Mouse (Mus musculus): ENCODE results near the gene Dydc2. TPM values are rescaled to one million over a fixed set of nuclear protein-coding genes. Genes with fewer than 3 reads are reported as not detected.

Gene Dydc2
- polyA plus RNA-seq, 1 experiment from 2014 or later, result 1.7 TPM

DNA sequence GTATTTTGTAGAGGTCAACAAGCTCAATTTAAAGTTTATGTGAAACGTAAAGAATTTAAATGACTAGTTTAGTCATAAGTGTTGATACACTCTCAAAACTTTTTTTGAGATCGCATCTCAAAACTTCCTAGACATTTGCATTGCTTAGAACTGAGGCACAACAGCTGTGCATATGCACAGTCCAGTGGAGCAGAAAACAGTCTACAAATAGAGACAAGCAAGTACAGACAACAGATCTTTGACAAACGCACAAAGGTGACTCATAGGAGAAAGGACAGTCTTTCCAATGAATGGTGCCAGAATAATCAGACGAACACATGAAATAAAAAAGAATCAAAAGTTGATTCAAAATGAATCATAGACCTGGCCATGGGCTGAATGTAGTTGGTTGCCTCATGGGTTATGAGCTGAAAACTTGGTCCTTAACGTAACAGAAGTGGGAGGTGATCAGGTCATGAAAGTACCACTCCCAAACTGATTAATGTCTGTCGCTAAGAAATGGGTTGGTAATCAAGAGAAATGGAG, 38.0 kb downstream of the Dydc2 start:
- Histone ChIP-seq H3K36me3 (ENCODE audit: insufficient read depth, low read length) (no peaks in the 10 kb centered on the region), H3K27ac (ENCODE audit: low read length) (no peak overlapping the region), H3K9ac (replicated peaks; ENCODE audit: low read depth) (no peak overlapping the region), H3K9me3 (ENCODE audit: low read length) (no peaks in the 10 kb centered on the region), H3K4me2 (replicated peaks; ENCODE audit: low read depth, low read length) (no peak overlapping the region), H3K4me3 (ENCODE audit: low read depth, low read length) (no peak overlapping the region), H3K4me1 (ENCODE audit: insufficient read depth, low read depth, low read length) (no peaks in the 10 kb centered on the region), H3K27me3 (replicated peaks; ENCODE audit: insufficient read depth, low read length) (no peaks in the 10 kb centered on the region)
- DNase-seq (ENCODE audit: low spot score), result no peak
- no peak for ATAC-seq
- TF ChIP-seq CTCF (IDR thresholded peaks at IDR 0.05) (no peak), EP300 (IDR thresholded peaks at IDR 0.05) (no peak)
- WGBS, result 92% methylated on average over 6 of the region's 6 CpGs

DNA sequence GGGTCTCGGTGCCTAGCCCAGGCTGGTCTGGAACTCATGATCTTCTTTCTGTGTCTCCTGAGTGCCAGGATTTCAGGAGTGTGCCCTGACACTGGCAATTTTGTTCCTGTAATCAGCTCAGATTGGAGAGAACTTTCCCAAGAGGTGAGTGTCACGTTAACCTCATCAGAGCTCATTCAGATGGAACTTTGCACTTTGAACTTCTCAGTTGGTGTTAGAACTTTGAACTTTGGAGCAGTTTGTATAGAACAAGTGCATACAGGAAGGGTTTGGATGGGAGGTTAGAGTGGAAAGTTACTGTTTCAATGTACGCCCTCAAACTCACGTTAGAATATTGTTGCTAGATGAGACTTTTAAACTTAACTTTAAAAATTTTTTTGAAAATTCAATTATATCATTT, 39.7 kb downstream of the Dydc2 start:
- WGBS, result 72% methylated on average over 4 of the region's 4 CpGs

DNA sequence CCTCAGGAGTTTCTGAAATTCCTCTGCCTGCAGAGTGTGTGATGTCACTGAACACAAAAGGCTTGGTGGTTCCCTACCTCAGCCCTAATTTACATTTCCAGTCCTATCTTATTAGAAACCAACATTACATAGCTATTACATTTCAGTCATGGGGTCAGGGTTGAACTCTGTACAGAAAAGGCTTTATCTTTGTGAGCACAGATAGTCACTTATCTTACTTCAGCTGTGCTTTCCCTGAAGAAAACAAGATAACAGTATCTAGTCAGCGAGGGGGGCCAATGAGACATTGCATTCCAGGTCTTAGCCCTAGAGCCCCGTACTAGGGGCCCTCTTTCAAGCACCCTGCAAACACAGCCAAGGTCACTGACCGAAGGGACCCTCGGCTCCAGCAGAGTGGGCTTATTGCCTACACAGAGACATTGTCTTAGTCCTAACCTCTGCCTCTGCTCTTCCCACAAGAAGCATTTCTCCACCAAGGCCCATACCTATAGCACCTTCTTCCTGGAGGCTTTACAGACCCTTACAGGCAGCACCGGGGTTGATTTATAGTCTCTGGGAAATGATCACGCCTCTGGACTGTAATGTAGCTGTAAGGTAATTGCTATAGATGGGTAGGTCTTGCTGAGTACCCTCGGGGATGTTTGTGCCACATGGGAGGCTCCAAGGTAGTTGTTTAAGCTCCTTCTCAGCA, 43.3 kb downstream of the Dydc2 start:
- ATAC-seq (no peak), DNase-seq (ENCODE audit: low spot score) (no peak)
- no peaks in the 10 kb centered on the region for H3K27me3 ChIP-seq (replicated peaks; ENCODE audit: insufficient read depth, low read length)
- 49% methylated on average over 7 of the region's 7 CpGs for WGBS
- H3K4me3 ChIP-seq (ENCODE audit: low read depth, low read length), result no peak overlapping the region
- TF ChIP-seq EP300 (IDR thresholded peaks at IDR 0.05), result no peak
- TF ChIP-seq CTCF (IDR thresholded peaks at IDR 0.05), result no peak
- H3K36me3 ChIP-seq (ENCODE audit: insufficient read depth, low read length), result no peaks in the 10 kb centered on the region
- H3K9ac ChIP-seq (replicated peaks; ENCODE audit: low read depth), result no peak overlapping the region
- no peaks in the 10 kb centered on the region for H3K4me1 ChIP-seq (ENCODE audit: insufficient read depth, low read depth, low read length)
- no peak overlapping the region for H3K27ac ChIP-seq (ENCODE audit: low read length)
- H3K9me3 ChIP-seq (ENCODE audit: low read length), result no peaks in the 10 kb centered on the region
- no peak overlapping the region for H3K4me2 ChIP-seq (replicated peaks; ENCODE audit: low read depth, low read length)

More for the DNA sequence above, 39.7 kb downstream of the Dydc2 start:
- Histone ChIP-seq H3K27ac (ENCODE audit: low read length) (no peak overlapping the region), H3K4me3 (ENCODE audit: low read depth, low read length) (no peak overlapping the region), H3K36me3 (ENCODE audit: insufficient read depth, low read length) (no peaks in the 10 kb centered on the region), H3K4me2 (replicated peaks; ENCODE audit: low read depth, low read length) (no peak overlapping the region), H3K27me3 (replicated peaks; ENCODE audit: insufficient read depth, low read length) (no peaks in the 10 kb centered on the region), H3K9ac (replicated peaks; ENCODE audit: low read depth) (no peak overlapping the region), H3K9me3 (ENCODE audit: low read length) (no peaks in the 10 kb centered on the region), H3K4me1 (ENCODE audit: insufficient read depth, low read depth, low read length) (no peaks in the 10 kb centered on the region)
- DNase-seq (ENCODE audit: low spot score) (no peak), ATAC-seq (no peak)
- no peak for TF ChIP-seq EP300 (IDR thresholded peaks at IDR 0.05)
- TF ChIP-seq CTCF (IDR thresholded peaks at IDR 0.05), result no peak

DNA sequence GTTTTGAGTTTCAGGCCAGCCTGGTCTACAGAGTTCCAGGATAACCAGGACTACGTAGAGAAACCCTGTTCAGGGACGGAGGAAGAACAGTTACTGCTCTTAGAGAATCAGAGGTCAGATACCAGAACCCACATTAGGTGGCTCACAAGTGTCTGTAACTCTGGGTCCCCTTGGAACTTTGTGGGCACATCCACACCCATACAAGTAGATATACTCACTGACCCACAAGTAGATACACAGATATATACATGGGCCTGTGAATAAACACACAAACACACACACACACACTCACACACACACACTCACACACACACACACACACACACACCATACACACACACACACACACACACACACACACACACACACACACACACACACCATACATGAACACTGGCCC, 43.9 kb downstream of the Dydc2 start:
- H3K9me3 ChIP-seq (ENCODE audit: low read length), result no peaks in the 10 kb centered on the region
- H3K36me3 ChIP-seq (ENCODE audit: insufficient read depth, low read length), result no peaks in the 10 kb centered on the region
- no peaks in the 10 kb centered on the region for H3K4me1 ChIP-seq (ENCODE audit: insufficient read depth, low read depth, low read length)
- H3K4me3 ChIP-seq (ENCODE audit: low read depth, low read length), result no peak overlapping the region
- WGBS, result 74% methylated on average over 2 of the region's 2 CpGs
- no peaks in the 10 kb centered on the region for H3K27me3 ChIP-seq (replicated peaks; ENCODE audit: insufficient read depth, low read length)
- no peak overlapping the region for H3K27ac ChIP-seq (ENCODE audit: low read length)
- ATAC-seq (no peak), DNase-seq (ENCODE audit: low spot score) (no peak)
- no peak overlapping the region for H3K9ac ChIP-seq (replicated peaks; ENCODE audit: low read depth)
- H3K4me2 ChIP-seq (replicated peaks; ENCODE audit: low read depth, low read length), result no peak overlapping the region
- TF ChIP-seq EP300 (IDR thresholded peaks at IDR 0.05), result no peak
- TF ChIP-seq CTCF (IDR thresholded peaks at IDR 0.05), result no peak

DNA sequence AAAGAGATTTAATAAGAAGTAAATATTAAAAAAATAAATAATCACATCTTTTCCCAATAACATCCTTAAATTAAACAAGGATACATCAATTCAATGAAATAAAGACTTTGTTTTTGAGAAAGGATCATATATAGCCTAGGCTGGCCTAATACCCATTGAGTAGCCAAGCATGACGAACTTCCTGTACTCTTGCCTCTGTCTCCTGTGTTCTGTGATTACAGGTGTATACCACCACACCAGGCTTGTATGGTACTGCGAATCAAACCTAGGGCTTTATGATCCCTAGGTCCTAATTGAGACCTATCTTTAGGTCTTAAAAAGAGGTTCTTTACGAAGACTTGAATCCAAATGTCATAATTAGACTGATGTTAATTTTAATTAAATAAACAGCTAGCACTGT, 47.8 kb downstream of the Dydc2 start:
- ATAC-seq (no peak), DNase-seq (ENCODE audit: low spot score) (no peak)
- no peak for TF ChIP-seq EP300 (IDR thresholded peaks at IDR 0.05)
- no peak for TF ChIP-seq CTCF (IDR thresholded peaks at IDR 0.05)
- H3K4me1 ChIP-seq (ENCODE audit: insufficient read depth, low read depth, low read length), result no peaks in the 10 kb centered on the region
- H3K4me3 ChIP-seq (ENCODE audit: low read depth, low read length), result no peak overlapping the region
- no peak overlapping the region for H3K27ac ChIP-seq (ENCODE audit: low read length)
- no peak overlapping the region for H3K4me2 ChIP-seq (replicated peaks; ENCODE audit: low read depth, low read length)
- no peak overlapping the region for H3K9ac ChIP-seq (replicated peaks; ENCODE audit: low read depth)
- H3K36me3 ChIP-seq (ENCODE audit: insufficient read depth, low read length), result no peaks in the 10 kb centered on the region
- H3K27me3 ChIP-seq (replicated peaks; ENCODE audit: insufficient read depth, low read length), result no peaks in the 10 kb centered on the region
- 92% methylated on average over 3 of the region's 3 CpGs for WGBS
- H3K9me3 ChIP-seq (ENCODE audit: low read length), result no peaks in the 10 kb centered on the region

DNA sequence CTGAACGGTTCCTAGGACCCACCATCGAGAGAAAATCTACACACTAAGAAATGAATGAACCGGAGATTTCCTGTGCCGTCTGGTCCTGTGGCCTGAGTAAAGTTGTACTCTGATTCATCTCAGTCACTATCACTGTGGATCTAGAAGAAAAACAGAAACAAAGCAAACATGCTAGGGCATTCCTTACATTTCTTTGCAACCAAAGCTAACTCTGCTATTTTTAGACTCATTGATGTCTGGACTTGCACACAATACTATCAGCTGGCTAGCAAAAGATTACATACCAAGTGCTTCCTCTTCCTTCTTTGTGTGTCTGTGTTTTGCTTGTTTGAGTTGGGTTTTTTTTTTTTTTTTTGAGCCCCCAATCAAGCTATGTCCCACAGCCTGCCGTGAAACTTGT, 51.5 kb downstream of the Dydc2 start:
- TF ChIP-seq CTCF (IDR thresholded peaks at IDR 0.05) (no peak), EP300 (IDR thresholded peaks at IDR 0.05) (no peak)

More for the DNA sequence above, 51.5 kb downstream of the Dydc2 start:
- WGBS, result 12% methylated on average over 5 of the region's 5 CpGs
- no peaks in the 10 kb centered on the region for H3K9me3 ChIP-seq (ENCODE audit: low read length)
- ATAC-seq, result no peak
- H3K27me3 ChIP-seq (replicated peaks; ENCODE audit: insufficient read depth, low read length), result no peaks in the 10 kb centered on the region
- no peak overlapping the region for H3K4me2 ChIP-seq (replicated peaks; ENCODE audit: low read depth, low read length)
- no peaks in the 10 kb centered on the region for H3K36me3 ChIP-seq (ENCODE audit: insufficient read depth, low read length)
- H3K4me3 ChIP-seq (ENCODE audit: low read depth, low read length), result no peak overlapping the region
- H3K9ac ChIP-seq (replicated peaks; ENCODE audit: low read depth), result no peak overlapping the region
- no peaks in the 10 kb centered on the region; the same call in 1 of the 2 replicates for H3K4me1 ChIP-seq (ENCODE audit: insufficient read depth, low read depth, low read length)
- H3K27ac ChIP-seq (ENCODE audit: low read length), result no peak overlapping the region
- DNase-seq (ENCODE audit: low spot score), result no peak

Data from lung, postnatal 0 days (tissue).